Mouse (Mus musculus) heart, postnatal 0 days (tissue): ENCODE data around the gene Ankrd13c.

ENCODE experiments used
- CTCF ChIP-seq: IDR thresholded peaks from 2 replicates; pipeline ENCODE4 v1.5.1; 2016; ENCODE audit warnings: antibody characterized with exemption, control low read depth, low read depth
- EP300 ChIP-seq: IDR thresholded peaks from 2 replicates; pipeline ENCODE4 v1.6.1; 2016; ENCODE audit warnings: antibody characterized with exemption, low read depth

DNA sequence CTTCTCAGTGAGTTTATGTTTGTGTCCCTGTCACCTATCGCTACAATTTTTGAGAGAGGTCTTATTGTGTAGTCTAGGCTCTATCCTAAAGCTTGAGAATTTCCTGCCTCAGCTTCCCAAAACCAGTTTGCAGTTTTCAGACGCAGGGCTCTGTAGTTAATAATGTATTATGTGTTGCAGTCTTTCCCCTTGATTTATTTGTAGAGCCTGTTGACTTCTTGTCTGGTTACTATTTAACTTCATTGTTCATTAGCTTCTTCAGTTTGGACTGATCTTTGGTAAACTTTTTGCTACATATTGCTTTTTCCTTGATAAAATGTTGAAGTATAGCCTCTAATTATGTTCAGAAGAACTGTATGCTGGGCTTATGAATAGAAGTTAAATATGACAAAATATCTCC lies 5.7 kb downstream of the Ankrd13c start:
- TF ChIP-seq CTCF = no peak
- TF ChIP-seq EP300 = no peak
